Comparison of ENCODE assay signal across 8 mouse cellular contexts in the genomic region with DNA sequence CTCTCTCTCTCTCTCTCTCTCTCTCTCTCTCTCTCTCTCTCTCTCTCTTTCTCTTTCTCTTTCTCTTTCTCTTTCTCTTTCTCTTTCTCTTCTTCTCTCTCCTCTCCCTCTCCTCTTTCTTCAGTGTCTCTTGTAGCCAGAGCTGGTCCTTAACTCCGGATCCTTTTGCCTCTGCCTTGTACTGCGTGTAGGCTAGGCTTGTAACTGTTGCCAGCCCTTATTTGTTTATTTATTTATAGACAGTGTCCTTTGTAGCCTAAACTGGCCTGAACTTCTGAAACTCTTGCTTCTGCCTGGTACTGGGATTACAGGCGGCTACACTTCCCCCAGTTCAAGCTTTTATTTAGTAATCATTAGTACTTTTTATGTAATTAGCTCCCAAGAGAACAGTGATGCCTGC. TPM values are rescaled to one million over a fixed set of nuclear protein-coding genes. Genes with fewer than 3 reads are reported as not detected.
DNase-seq lines count a peak whose midpoint lies in the region; ATAC-seq and TF ChIP-seq lines count a peak whose summit lies in the region.

No protein-coding gene starts in this region.

- H3K4me3 ChIP-seq in lung, embryonic 16.5 days (ENCODE audit: low read length) = peak overlapping the region; percentile 68
- H3K4me3 ChIP-seq in forebrain, embryonic 10.5 days = peak overlapping the region; percentile 93
- H3K4me3 ChIP-seq in limb, embryonic 14.5 days (replicated peaks; ENCODE audit: low read length) = peak overlapping the region; percentile 88
- peak overlapping the region; percentile 72 for H3K4me3 ChIP-seq in stomach, embryonic 15.5 days (replicated peaks)

- H3K36me3 ChIP-seq in lung, embryonic 16.5 days (ENCODE audit: control insufficient read depth, insufficient read depth, low read length) = no peaks in the 10 kb centered on the region
- H3K36me3 ChIP-seq in forebrain, embryonic 10.5 days (replicated peaks) = peaks cover 2% of the 10 kb centered on the region; the same call in 1 of the 2 replicates
- H3K36me3 ChIP-seq in limb, embryonic 14.5 days (ENCODE audit: control insufficient read depth, insufficient read depth, low read length) = no peaks in the 10 kb centered on the region
- H3K36me3 ChIP-seq in stomach, embryonic 15.5 days = no peaks in the 10 kb centered on the region

- no peak overlapping the region for H3K27ac ChIP-seq in lung, embryonic 16.5 days (ENCODE audit: low read length)
- H3K27ac ChIP-seq in forebrain, embryonic 10.5 days = no peak overlapping the region; the same call in 1 of the 2 replicates
- no peak overlapping the region for H3K27ac ChIP-seq in limb, embryonic 14.5 days (replicated peaks; ENCODE audit: low read depth, low read length)
- no peak overlapping the region for H3K27ac ChIP-seq in stomach, embryonic 15.5 days

- WGBS in lung, embryonic 16.5 days = 15% methylated on average over 3 of the region's 3 CpGs
- WGBS in forebrain, embryonic 10.5 days = 27% methylated on average over 3 of the region's 3 CpGs
- WGBS in limb, embryonic 14.5 days = 12% methylated on average over 3 of the region's 3 CpGs
- WGBS in stomach, embryonic 15.5 days = 10% methylated on average over 3 of the region's 3 CpGs

- peaks cover 2% of the 10 kb centered on the region; the same call in 1 of the 2 replicates for H3K4me1 ChIP-seq in lung, embryonic 16.5 days (replicated peaks; ENCODE audit: control insufficient read depth, insufficient read depth, low read length)
- H3K4me1 ChIP-seq in forebrain, embryonic 10.5 days = peaks cover 26% of the 10 kb centered on the region
- peaks cover 5% of the 10 kb centered on the region for H3K4me1 ChIP-seq in limb, embryonic 14.5 days (ENCODE audit: control insufficient read depth, insufficient read depth, low read length)
- 0 out of 2 replicates have a peak, but pooled peaks cover 3% of the 10 kb centered on the region for H3K4me1 ChIP-seq in stomach, embryonic 15.5 days

- ATAC-seq in lung, embryonic 16.5 days (ENCODE audit: low read depth) = no peak
- no peak for ATAC-seq in limb, embryonic 14.5 days (ENCODE audit: low FRiP score, low read depth)
- no peak for ATAC-seq in stomach, embryonic 15.5 days (ENCODE audit: insufficient read depth, low FRiP score, low read depth)

- H3K27me3 ChIP-seq in lung, embryonic 16.5 days (ENCODE audit: control insufficient read depth, insufficient read depth, low read depth, low read length) = no peaks in the 10 kb centered on the region
- H3K27me3 ChIP-seq in forebrain, embryonic 10.5 days (ENCODE audit: poor library complexity, severe bottlenecking) = no peaks in the 10 kb centered on the region
- no peaks in the 10 kb centered on the region for H3K27me3 ChIP-seq in limb, embryonic 14.5 days (ENCODE audit: control insufficient read depth, insufficient read depth, low read length)
- no peaks in the 10 kb centered on the region for H3K27me3 ChIP-seq in stomach, embryonic 15.5 days (replicated peaks)

- H3K9ac ChIP-seq in lung, embryonic 16.5 days (ENCODE audit: low read length) = peak overlapping the region; percentile 50; the same call in 1 of the 2 replicates
- H3K9ac ChIP-seq in limb, embryonic 14.5 days (ENCODE audit: low read depth, low read length, severe bottlenecking) = peak overlapping the region; percentile 39; the same call in 1 of the 2 replicates
- H3K9ac ChIP-seq in stomach, embryonic 15.5 days = no peak overlapping the region

- no peaks in the 10 kb centered on the region for H3K9me3 ChIP-seq in lung, embryonic 16.5 days (ENCODE audit: control insufficient read depth, low read length)
- H3K9me3 ChIP-seq in forebrain, embryonic 10.5 days = no peaks in the 10 kb centered on the region
- H3K9me3 ChIP-seq in limb, embryonic 14.5 days (ENCODE audit: control insufficient read depth, low read length) = no peaks in the 10 kb centered on the region
- H3K9me3 ChIP-seq in stomach, embryonic 15.5 days = no peaks in the 10 kb centered on the region

- peak overlapping the region; percentile 77 for H3K4me2 ChIP-seq in lung, embryonic 16.5 days (ENCODE audit: low read depth, low read length)
- peak overlapping the region; percentile 60 for H3K4me2 ChIP-seq in limb, embryonic 14.5 days (replicated peaks; ENCODE audit: low read depth, low read length, severe bottlenecking)
- peak overlapping the region; percentile 68 for H3K4me2 ChIP-seq in stomach, embryonic 15.5 days

- no peak for TF ChIP-seq POLR2A in limb, embryonic 14.5 days (IDR thresholded peaks at IDR 0.05; ENCODE audit: borderline replicate concordance, extremely low read depth, insufficient read depth, insufficient read length)

- DNase-seq in lung, postnatal 25 days (ENCODE audit: low spot score) = no peak
- DNase-seq in forebrain, embryonic 10.5 days (ENCODE audit: extremely low spot score, low spot score) = no peak
- no peak for DNase-seq in limb, embryonic 14.5 days (ENCODE audit: low spot score)
- DNase-seq in frontal cortex, adult 2 months (ENCODE audit: extremely low spot score in 1 of 2, low spot score in 1 of 2) = no peak
- no peak for DNase-seq in adrenal gland, adult (ENCODE audit: inconsistent age in 2 of 2, low spot score in 1 of 2)
- DNase-seq in cerebellum, postnatal 25 days = no peak

RNA-seq across cellular contexts. Expression of gene Katna1, which starts 1.2 kb away (rescaled TPM):
- polyA plus RNA-seq in lung, embryonic 16.5 days (2015; fragmentation: Nextera tagmentation; extraction: Ambion mirVana) = 52.6 and 55.5 TPM in 2 replicates
- 69.1 and 71.3 TPM in 2 replicates for polyA plus RNA-seq in forebrain, embryonic 10.5 days (2016; fragmentation: Nextera tagmentation; extraction: Ambion mirVana)
- 16.6 and 22.7 TPM in 2 replicates for polyA plus RNA-seq in limb, embryonic 14.5 days (2012; rRNA removed)
- 58.4 and 59.8 TPM in 2 replicates for polyA plus RNA-seq in limb, embryonic 14.5 days (2014; fragmentation: Nextera tagmentation; extraction: Ambion mirVana)
- polyA plus RNA-seq in stomach, embryonic 15.5 days (2015; fragmentation: Nextera tagmentation; extraction: Ambion mirVana) = 50.9 and 59.5 TPM in 2 replicates
- polyA plus RNA-seq in frontal cortex, adult 2 months (2012; rRNA removed) = 13.6 and 13.8 TPM in 2 replicates

RNA-seq across cellular contexts. Expression of gene Lats1, which starts 46.0 kb away (rescaled TPM):
- polyA plus RNA-seq in lung, embryonic 16.5 days (2015; fragmentation: Nextera tagmentation; extraction: Ambion mirVana) = 7.9 and 8.0 TPM in 2 replicates
- polyA plus RNA-seq in forebrain, embryonic 10.5 days (2016; fragmentation: Nextera tagmentation; extraction: Ambion mirVana) = 7.7 and 8.0 TPM in 2 replicates
- 21.5 and 24.0 TPM in 2 replicates for polyA plus RNA-seq in limb, embryonic 14.5 days (2012; rRNA removed)
- polyA plus RNA-seq in limb, embryonic 14.5 days (2014; fragmentation: Nextera tagmentation; extraction: Ambion mirVana) = 12.0 and 14.0 TPM in 2 replicates
- 8.4 and 8.5 TPM in 2 replicates for polyA plus RNA-seq in stomach, embryonic 15.5 days (2015; fragmentation: Nextera tagmentation; extraction: Ambion mirVana)
- 18.0 and 19.2 TPM in 2 replicates for polyA plus RNA-seq in frontal cortex, adult 2 months (2012; rRNA removed)

RNA-seq across cellular contexts. Expression of gene Pcmt1, which starts 46.1 kb away (rescaled TPM):
- 122 and 126 TPM in 2 replicates for polyA plus RNA-seq in lung, embryonic 16.5 days (2015; fragmentation: Nextera tagmentation; extraction: Ambion mirVana)
- polyA plus RNA-seq in forebrain, embryonic 10.5 days (2016; fragmentation: Nextera tagmentation; extraction: Ambion mirVana) = 125 and 134 TPM in 2 replicates
- polyA plus RNA-seq in limb, embryonic 14.5 days (2012; rRNA removed) = 52.1 and 66.5 TPM in 2 replicates
- 115 and 125 TPM in 2 replicates for polyA plus RNA-seq in limb, embryonic 14.5 days (2014; fragmentation: Nextera tagmentation; extraction: Ambion mirVana)
- 105 and 110 TPM in 2 replicates for polyA plus RNA-seq in stomach, embryonic 15.5 days (2015; fragmentation: Nextera tagmentation; extraction: Ambion mirVana)
- 122 and 128 TPM in 2 replicates for polyA plus RNA-seq in frontal cortex, adult 2 months (2012; rRNA removed)

RNA-seq across cellular contexts. Expression of gene Nup43, which starts 59.7 kb away (rescaled TPM):
- 46.4 and 47.4 TPM in 2 replicates for polyA plus RNA-seq in lung, embryonic 16.5 days (2015; fragmentation: Nextera tagmentation; extraction: Ambion mirVana)
- 93.1 and 93.6 TPM in 2 replicates for polyA plus RNA-seq in forebrain, embryonic 10.5 days (2016; fragmentation: Nextera tagmentation; extraction: Ambion mirVana)
- 34.7 and 36.8 TPM in 2 replicates for polyA plus RNA-seq in limb, embryonic 14.5 days (2012; rRNA removed)
- 47.1 and 49.1 TPM in 2 replicates for polyA plus RNA-seq in limb, embryonic 14.5 days (2014; fragmentation: Nextera tagmentation; extraction: Ambion mirVana)
- polyA plus RNA-seq in stomach, embryonic 15.5 days (2015; fragmentation: Nextera tagmentation; extraction: Ambion mirVana) = 44.9 and 48.7 TPM in 2 replicates
- polyA plus RNA-seq in frontal cortex, adult 2 months (2012; rRNA removed) = 6.7 and 7.7 TPM in 2 replicates
